Mouse (Mus musculus): ENCODE data around the gene Nap1l1. TPM values are rescaled to one million over a fixed set of nuclear protein-coding genes. Genes with fewer than 3 reads are reported as not detected.
A peak's percentile ranks its signal among the peaks of the same experiment; 100 is the strongest.

The Nap1l1 gene
- polyA plus RNA-seq, 1 experiment from 2014 or later = 209 TPM

- H3K4me1 ChIP-seq (ENCODE audit: insufficient read depth, low read length) = no peaks in the 10 kb centered on the region
- no peak overlapping the region for H3K4me2 ChIP-seq (replicated peaks; ENCODE audit: low read depth, low read length)
- H3K27ac ChIP-seq (ENCODE audit: low read length) = no peak overlapping the region
- no peaks in the 10 kb centered on the region for H3K27me3 ChIP-seq (ENCODE audit: insufficient read depth, low read length)
- H3K36me3 ChIP-seq (ENCODE audit: insufficient read depth, low read length) = no peaks in the 10 kb centered on the region
- ATAC-seq (ENCODE audit: low FRiP score, low TSS enrichment) = no peak
- WGBS = 85% methylated on average over 11 of the region's 11 CpGs
- H3K9me3 ChIP-seq (ENCODE audit: low read length) = no peaks in the 10 kb centered on the region
- no peak overlapping the region for H3K4me3 ChIP-seq (ENCODE audit: low read length)
- no peak overlapping the region for H3K9ac ChIP-seq (replicated peaks; ENCODE audit: low read length)
These were observed 20.6 kb upstream of the Nap1l1 start for GRCm38 (mm10) chr10:111452426-111452825.

DNA sequence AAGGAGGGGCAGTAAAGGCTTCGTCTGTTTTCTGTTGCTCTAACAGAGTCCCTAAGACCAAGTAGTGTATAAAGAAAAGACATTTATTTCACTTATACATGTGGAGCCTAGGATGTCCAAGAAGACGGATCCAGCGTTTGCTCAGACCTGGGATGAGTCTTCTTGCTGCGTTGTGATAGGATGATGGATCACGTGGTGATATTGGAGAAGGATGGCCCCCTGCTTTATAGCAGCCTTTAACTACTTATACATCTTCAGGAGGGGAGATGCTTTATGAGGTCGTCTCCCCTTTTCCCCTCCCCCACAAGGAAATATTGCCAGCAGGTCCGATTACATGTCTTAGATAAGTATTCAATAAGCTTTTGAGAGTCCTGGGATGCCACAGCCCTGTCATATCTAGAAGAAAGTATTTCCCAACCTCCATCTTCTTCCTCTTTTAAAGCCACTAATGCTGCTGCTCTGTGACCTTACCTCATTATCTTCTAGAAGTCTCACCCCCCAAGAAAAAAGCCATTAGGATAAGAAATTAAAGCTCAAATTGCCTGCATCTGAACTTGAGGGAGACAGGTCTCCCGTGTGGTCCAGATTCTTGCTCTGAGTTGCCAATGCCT lies 18.2 kb upstream of the Nap1l1 start:
- no peaks in the 10 kb centered on the region for H3K36me3 ChIP-seq (ENCODE audit: insufficient read depth, low read length)
- H3K27ac ChIP-seq (ENCODE audit: low read length) = no peak overlapping the region
- no peak overlapping the region for H3K4me2 ChIP-seq (replicated peaks; ENCODE audit: low read depth, low read length)
- no peak overlapping the region for H3K9ac ChIP-seq (replicated peaks; ENCODE audit: low read length)
- no peak overlapping the region for H3K4me3 ChIP-seq (ENCODE audit: low read length)
- no peaks in the 10 kb centered on the region for H3K9me3 ChIP-seq (ENCODE audit: low read length)
- no peaks in the 10 kb centered on the region for H3K4me1 ChIP-seq (ENCODE audit: insufficient read depth, low read length)
- ATAC-seq (ENCODE audit: low FRiP score, low TSS enrichment) = no peak
- 37% methylated on average over 8 of the region's 8 CpGs for WGBS
- no peaks in the 10 kb centered on the region for H3K27me3 ChIP-seq (ENCODE audit: insufficient read depth, low read length)

DNA sequence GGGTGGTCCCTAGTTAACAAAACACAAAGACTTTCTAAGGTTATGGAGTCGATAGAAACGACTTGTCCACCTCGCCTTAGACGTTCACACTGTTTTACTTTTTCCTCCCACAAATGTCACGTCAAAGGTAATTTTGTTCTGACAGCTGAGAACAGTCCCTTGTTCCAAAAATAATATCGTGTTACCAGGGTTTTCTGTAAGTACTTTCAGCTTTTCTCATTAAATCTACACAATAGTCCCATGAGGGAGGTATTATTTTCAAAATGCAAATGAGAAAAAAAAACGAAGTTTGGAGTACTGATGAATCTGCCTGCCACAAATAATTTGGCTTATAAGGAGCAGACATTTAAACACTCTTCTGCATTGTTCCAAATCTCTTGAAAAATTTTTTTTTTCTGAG lies 14.9 kb upstream of the Nap1l1 start:
- 28% methylated on average over 7 of the region's 7 CpGs for WGBS
- no peak overlapping the region for H3K27ac ChIP-seq (ENCODE audit: low read length)
- H3K27me3 ChIP-seq (ENCODE audit: insufficient read depth, low read length) = no peaks in the 10 kb centered on the region
- H3K4me3 ChIP-seq (ENCODE audit: low read length) = no peak overlapping the region
- no peaks in the 10 kb centered on the region for H3K36me3 ChIP-seq (ENCODE audit: insufficient read depth, low read length)
- ATAC-seq (ENCODE audit: low FRiP score, low TSS enrichment) = no peak
- no peaks in the 10 kb centered on the region for H3K4me1 ChIP-seq (ENCODE audit: insufficient read depth, low read length)
- no peaks in the 10 kb centered on the region for H3K9me3 ChIP-seq (ENCODE audit: low read length)
- H3K9ac ChIP-seq (replicated peaks; ENCODE audit: low read length) = no peak overlapping the region
- no peak overlapping the region for H3K4me2 ChIP-seq (replicated peaks; ENCODE audit: low read depth, low read length)

- no peaks in the 10 kb centered on the region for H3K27me3 ChIP-seq (ENCODE audit: insufficient read depth, low read length)
- H3K4me2 ChIP-seq (replicated peaks; ENCODE audit: low read depth, low read length) = no peak overlapping the region
- 74% methylated on average over 9 of the region's 9 CpGs for WGBS
- H3K9me3 ChIP-seq (ENCODE audit: low read length) = no peaks in the 10 kb centered on the region
- ATAC-seq (ENCODE audit: low FRiP score, low TSS enrichment) = no peak
- H3K36me3 ChIP-seq (ENCODE audit: insufficient read depth, low read length) = no peaks in the 10 kb centered on the region
- no peak overlapping the region for H3K9ac ChIP-seq (replicated peaks; ENCODE audit: low read length)
- no peaks in the 10 kb centered on the region for H3K4me1 ChIP-seq (ENCODE audit: insufficient read depth, low read length)
- H3K27ac ChIP-seq (ENCODE audit: low read length) = no peak overlapping the region
- no peak overlapping the region for H3K4me3 ChIP-seq (ENCODE audit: low read length)
These were observed 14.0 kb upstream of the Nap1l1 start for GRCm38 (mm10) chr10:111459040-111459439.

- H3K4me2 ChIP-seq (replicated peaks; ENCODE audit: low read depth, low read length) = no peak overlapping the region
- H3K36me3 ChIP-seq (ENCODE audit: insufficient read depth, low read length) = no peaks in the 10 kb centered on the region
- H3K4me3 ChIP-seq (ENCODE audit: low read length) = no peak overlapping the region
- no peaks in the 10 kb centered on the region for H3K27me3 ChIP-seq (ENCODE audit: insufficient read depth, low read length)
- H3K27ac ChIP-seq (ENCODE audit: low read length) = no peak overlapping the region
- 82% methylated on average over 3 of the region's 3 CpGs for WGBS
- no peak for ATAC-seq (ENCODE audit: low FRiP score, low TSS enrichment)
- no peaks in the 10 kb centered on the region for H3K4me1 ChIP-seq (ENCODE audit: insufficient read depth, low read length)
- H3K9ac ChIP-seq (replicated peaks; ENCODE audit: low read length) = no peak overlapping the region
- no peaks in the 10 kb centered on the region for H3K9me3 ChIP-seq (ENCODE audit: low read length)
These were observed 13.1 kb upstream of the Nap1l1 start for GRCm38 (mm10) chr10:111459874-111460273.

DNA sequence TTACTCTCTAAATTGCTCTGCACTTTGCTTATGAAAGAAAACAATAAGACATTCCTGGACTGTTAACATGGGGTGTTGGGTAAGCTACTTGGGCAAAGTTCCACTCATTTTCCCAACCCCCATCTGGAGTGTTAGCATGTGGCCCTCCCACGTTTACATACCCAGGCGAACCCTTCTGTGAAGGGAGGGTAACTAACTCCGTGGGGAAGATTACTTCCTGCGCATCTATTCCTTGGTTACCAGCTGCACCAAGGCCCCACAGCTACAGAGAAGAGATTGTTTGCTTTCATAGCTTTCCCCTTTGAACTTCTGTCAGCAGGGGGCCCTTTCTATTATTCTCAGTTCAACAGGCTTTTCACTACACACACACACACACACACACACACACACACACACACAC lies 12.6 kb upstream of the Nap1l1 start:
- Histone ChIP-seq H3K9ac (replicated peaks; ENCODE audit: low read length) (no peak overlapping the region), H3K9me3 (ENCODE audit: low read length) (no peaks in the 10 kb centered on the region), H3K27ac (ENCODE audit: low read length) (no peak overlapping the region), H3K4me3 (ENCODE audit: low read length) (no peak overlapping the region), H3K36me3 (ENCODE audit: insufficient read depth, low read length) (no peaks in the 10 kb centered on the region), H3K4me1 (ENCODE audit: insufficient read depth, low read length) (no peaks in the 10 kb centered on the region), H3K4me2 (replicated peaks; ENCODE audit: low read depth, low read length) (no peak overlapping the region), H3K27me3 (ENCODE audit: insufficient read depth, low read length) (no peaks in the 10 kb centered on the region)
- 27% methylated on average over 4 of the region's 4 CpGs for WGBS
- no peak for ATAC-seq (ENCODE audit: low FRiP score, low TSS enrichment)

DNA sequence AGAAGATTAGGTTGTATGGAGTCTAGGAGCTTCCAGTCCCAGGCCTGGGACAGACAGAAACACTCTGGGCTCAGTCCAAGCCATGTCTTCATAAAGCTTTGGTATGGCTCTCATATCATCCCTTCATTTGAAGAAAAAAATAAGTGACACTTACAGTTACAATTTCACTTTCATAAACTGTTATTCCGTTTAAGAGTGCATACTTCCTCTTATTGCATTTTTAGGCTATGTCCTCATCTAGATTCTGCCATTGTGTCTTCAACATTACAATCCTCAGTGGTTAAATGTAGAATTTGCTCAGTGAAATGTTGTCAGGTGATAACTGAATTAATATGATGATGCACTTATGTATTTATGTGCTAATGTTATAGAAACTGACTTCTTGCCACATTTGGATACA lies 8.2 kb upstream of the Nap1l1 start:
- H3K27me3 ChIP-seq (ENCODE audit: insufficient read depth, low read length) = no peaks in the 10 kb centered on the region
- H3K4me3 ChIP-seq (ENCODE audit: low read length) = no peak overlapping the region
- 86% methylated on average over 1 of the region's 1 CpGs for WGBS
- H3K4me1 ChIP-seq (ENCODE audit: insufficient read depth, low read length) = no peaks in the 10 kb centered on the region
- no peak overlapping the region for H3K27ac ChIP-seq (ENCODE audit: low read length)
- H3K4me2 ChIP-seq (replicated peaks; ENCODE audit: low read depth, low read length) = no peak overlapping the region
- ATAC-seq (ENCODE audit: low FRiP score, low TSS enrichment) = no peak
- no peak overlapping the region for H3K9ac ChIP-seq (replicated peaks; ENCODE audit: low read length)
- no peaks in the 10 kb centered on the region for H3K36me3 ChIP-seq (ENCODE audit: insufficient read depth, low read length)
- H3K9me3 ChIP-seq (ENCODE audit: low read length) = no peaks in the 10 kb centered on the region

GRCm38 (mm10) chr10:111465409-111465808 lies 7.6 kb upstream of the Nap1l1 start:
- Histone ChIP-seq H3K4me1 (ENCODE audit: insufficient read depth, low read length) (no peaks in the 10 kb centered on the region), H3K9ac (replicated peaks; ENCODE audit: low read length) (no peak overlapping the region), H3K36me3 (ENCODE audit: insufficient read depth, low read length) (no peaks in the 10 kb centered on the region), H3K9me3 (ENCODE audit: low read length) (no peaks in the 10 kb centered on the region), H3K4me2 (replicated peaks; ENCODE audit: low read depth, low read length) (no peak overlapping the region), H3K27me3 (ENCODE audit: insufficient read depth, low read length) (no peaks in the 10 kb centered on the region), H3K4me3 (ENCODE audit: low read length) (no peak overlapping the region), H3K27ac (ENCODE audit: low read length) (no peak overlapping the region)
- WGBS = 40% methylated on average over 2 of the region's 2 CpGs
- no peak for ATAC-seq (ENCODE audit: low FRiP score, low TSS enrichment)

- Histone ChIP-seq H3K4me2 (replicated peaks; ENCODE audit: low read depth, low read length) (no peak overlapping the region), H3K27me3 (ENCODE audit: insufficient read depth, low read length) (no peaks in the 10 kb centered on the region), H3K36me3 (ENCODE audit: insufficient read depth, low read length) (0 out of 2 replicates have a peak, but pooled peaks cover 4% of the 10 kb centered on the region), H3K27ac (ENCODE audit: low read length) (no peak overlapping the region), H3K4me3 (ENCODE audit: low read length) (no peak overlapping the region), H3K9me3 (ENCODE audit: low read length) (no peaks in the 10 kb centered on the region), H3K4me1 (ENCODE audit: insufficient read depth, low read length) (peaks cover 23% of the 10 kb centered on the region), H3K9ac (replicated peaks; ENCODE audit: low read length) (no peak overlapping the region)
- no peak for ATAC-seq (ENCODE audit: low FRiP score, low TSS enrichment)
- WGBS = 86% methylated on average over 9 of the region's 9 CpGs
These were observed 1.9 kb upstream of the Nap1l1 start for GRCm38 (mm10) chr10:111471166-111471565.

DNA sequence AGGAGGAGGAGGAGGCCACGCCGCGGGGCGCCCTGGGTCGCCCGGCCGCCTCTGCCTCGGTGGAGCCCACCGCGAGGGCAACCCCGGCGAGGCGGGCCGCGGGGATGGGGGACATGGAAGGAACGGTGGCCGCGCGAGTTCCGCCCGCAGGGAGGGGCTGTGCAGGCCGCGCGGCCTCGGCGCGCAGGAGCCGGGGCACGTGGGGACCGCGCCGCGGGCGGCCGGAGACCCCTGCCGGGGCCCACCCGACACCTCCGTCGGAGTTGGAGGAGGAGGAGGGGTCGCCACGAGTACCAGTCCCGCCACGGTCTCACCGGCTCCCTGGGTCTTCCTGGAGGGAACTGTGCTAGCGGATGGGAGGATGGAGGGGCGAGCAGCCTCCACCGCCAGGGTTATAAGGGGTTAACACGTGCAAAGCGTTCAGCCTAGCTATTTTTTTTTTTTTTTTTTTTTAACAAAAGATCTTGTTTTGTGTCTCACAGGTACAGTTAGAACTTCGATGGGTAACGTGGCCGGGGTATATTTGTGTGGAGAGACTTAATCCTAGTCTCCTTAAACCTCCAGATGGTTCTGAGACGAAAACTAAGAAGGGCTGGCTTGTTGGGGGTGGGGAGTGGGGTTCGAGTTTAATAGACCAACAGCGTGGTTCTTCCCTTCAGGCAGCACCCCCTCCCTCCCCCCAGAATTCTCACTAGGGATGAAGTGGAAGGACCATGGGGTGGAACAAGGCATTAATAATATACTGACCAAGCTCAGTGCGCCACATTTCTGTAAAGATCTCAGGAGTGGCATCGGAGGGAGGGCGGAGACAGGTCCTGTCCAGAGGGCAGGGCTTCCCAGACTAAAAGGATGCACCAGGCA lies 718 bp downstream of the Nap1l1 start:
- no peaks in the 10 kb centered on the region for H3K27me3 ChIP-seq (ENCODE audit: insufficient read depth, low read length)
- H3K4me3 ChIP-seq (ENCODE audit: low read length) = peak overlapping the region; percentile 96
- peak overlapping the region; percentile 85 for H3K4me2 ChIP-seq (replicated peaks; ENCODE audit: low read depth, low read length)
- no peaks in the 10 kb centered on the region for H3K9me3 ChIP-seq (ENCODE audit: low read length)
- H3K27ac ChIP-seq (ENCODE audit: low read length) = peak overlapping the region; percentile 90
- ATAC-seq (ENCODE audit: low FRiP score, low TSS enrichment) = peak; percentile 85
- WGBS = under 1% methylated on average over 42 of the region's 58 CpGs
- H3K4me1 ChIP-seq (ENCODE audit: insufficient read depth, low read length) = peaks cover 30% of the 10 kb centered on the region
- H3K9ac ChIP-seq (replicated peaks; ENCODE audit: low read length) = peak overlapping the region; percentile 98
- 0 out of 2 replicates have a peak, but pooled peaks cover 4% of the 10 kb centered on the region for H3K36me3 ChIP-seq (ENCODE audit: insufficient read depth, low read length)

All from kidney, embryonic 16.5 days (tissue).